Mouse (Mus musculus): ENCODE data around the gene Cacna2d1. TPM values are rescaled to one million over a fixed set of nuclear protein-coding genes. Genes with fewer than 3 reads are reported as not detected.

Cacna2d1 gene
- polyA plus RNA-seq, 1 experiment from 2014 or later = 36.4 TPM

DNA sequence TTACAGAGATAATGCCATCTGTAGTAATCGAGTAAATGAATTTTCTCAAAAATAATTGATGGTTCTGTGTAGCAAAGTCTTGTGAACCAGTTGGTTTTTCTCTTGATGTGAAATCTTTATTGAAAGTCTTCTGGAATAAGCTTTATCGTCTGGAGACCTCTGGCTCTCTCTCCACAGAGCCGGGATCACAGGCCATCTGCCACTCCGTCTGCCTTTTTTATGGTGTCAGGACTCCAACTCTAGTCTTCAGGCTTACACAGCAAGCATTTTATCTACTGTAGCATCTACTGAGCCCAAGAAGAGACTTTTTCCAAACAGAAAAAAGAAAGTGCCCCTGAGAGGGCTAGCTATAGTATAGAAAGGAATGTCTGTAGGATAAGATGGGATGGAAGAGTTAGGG is 160.9 kb downstream of the Cacna2d1 start:
- H3K4me1 ChIP-seq (ENCODE audit: control insufficient read depth, insufficient read depth, low read length) = no peaks in the 10 kb centered on the region
- H3K36me3 ChIP-seq (ENCODE audit: control insufficient read depth, insufficient read depth, low read length) = no peaks in the 10 kb centered on the region
- ATAC-seq = no peak
- no peaks in the 10 kb centered on the region for H3K27me3 ChIP-seq (ENCODE audit: control insufficient read depth, insufficient read depth, low read depth, low read length)
- 49% methylated on average over 4 of the region's 4 CpGs for WGBS
- no peak overlapping the region for H3K27ac ChIP-seq (ENCODE audit: low read length)
- H3K9me3 ChIP-seq (replicated peaks; ENCODE audit: control insufficient read depth, low read length, poor library complexity, severe bottlenecking) = no peaks in the 10 kb centered on the region
- no peak overlapping the region for H3K9ac ChIP-seq (ENCODE audit: low read depth, low read length)
- H3K4me2 ChIP-seq (ENCODE audit: low read length) = no peak overlapping the region
- H3K4me3 ChIP-seq (ENCODE audit: low read depth, low read length) = no peak overlapping the region

DNA sequence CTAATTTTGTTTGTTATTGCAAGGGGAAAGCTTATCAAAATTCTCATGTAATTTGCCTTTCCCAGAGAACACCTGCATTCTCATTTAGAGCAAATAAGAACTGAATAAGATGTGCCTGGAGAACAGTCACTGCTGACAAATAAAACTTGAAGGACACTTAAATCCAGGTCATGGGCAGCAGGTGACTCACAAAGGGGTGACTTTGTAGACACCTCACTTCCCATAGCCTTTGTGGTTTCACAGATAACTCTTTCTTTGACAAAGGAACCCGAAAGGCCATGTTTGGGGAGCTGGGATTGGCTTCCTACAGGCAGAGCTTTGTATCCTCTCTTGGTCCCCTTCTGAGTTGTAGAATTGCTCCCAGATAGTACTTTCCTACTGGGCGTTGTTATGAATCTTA is 164.3 kb downstream of the Cacna2d1 start:
- no peaks in the 10 kb centered on the region for H3K27me3 ChIP-seq (ENCODE audit: control insufficient read depth, insufficient read depth, low read depth, low read length)
- no peak overlapping the region for H3K4me2 ChIP-seq (ENCODE audit: low read length)
- no peak overlapping the region for H3K9ac ChIP-seq (ENCODE audit: low read depth, low read length)
- no peak overlapping the region for H3K27ac ChIP-seq (ENCODE audit: low read length)
- peaks cover 5% of the 10 kb centered on the region; the same call in 1 of the 2 replicates for H3K4me1 ChIP-seq (ENCODE audit: control insufficient read depth, insufficient read depth, low read length)
- 83% methylated on average over 2 of the region's 2 CpGs for WGBS
- no peak overlapping the region for H3K4me3 ChIP-seq (ENCODE audit: low read depth, low read length)
- no peaks in the 10 kb centered on the region for H3K9me3 ChIP-seq (replicated peaks; ENCODE audit: control insufficient read depth, low read length, poor library complexity, severe bottlenecking)
- no peak for ATAC-seq
- H3K36me3 ChIP-seq (ENCODE audit: control insufficient read depth, insufficient read depth, low read length) = no peaks in the 10 kb centered on the region

- Histone ChIP-seq H3K27ac (ENCODE audit: low read length) (no peak overlapping the region), H3K4me2 (ENCODE audit: low read length) (no peak overlapping the region), H3K36me3 (ENCODE audit: control insufficient read depth, insufficient read depth, low read length) (no peaks in the 10 kb centered on the region), H3K27me3 (ENCODE audit: control insufficient read depth, insufficient read depth, low read depth, low read length) (no peaks in the 10 kb centered on the region), H3K4me1 (ENCODE audit: control insufficient read depth, insufficient read depth, low read length) (peaks cover 12% of the 10 kb centered on the region), H3K9me3 (replicated peaks; ENCODE audit: control insufficient read depth, low read length, poor library complexity, severe bottlenecking) (no peaks in the 10 kb centered on the region), H3K9ac (ENCODE audit: low read depth, low read length) (no peak overlapping the region), H3K4me3 (ENCODE audit: low read depth, low read length) (no peak overlapping the region)
- peak; percentile 60; the same call in 1 of the 2 replicates for ATAC-seq
- 72% methylated on average over 1 of the region's 1 CpGs for WGBS
Measured at GRCm38 (mm10) chr5:16101820-16102219, 167.3 kb downstream of the Cacna2d1 start.

GRCm38 (mm10) chr5:16105701-16106100 is 171.2 kb downstream of the Cacna2d1 start:
- no peaks in the 10 kb centered on the region for H3K27me3 ChIP-seq (ENCODE audit: control insufficient read depth, insufficient read depth, low read depth, low read length)
- H3K4me3 ChIP-seq (ENCODE audit: low read depth, low read length) = no peak overlapping the region
- no peaks in the 10 kb centered on the region for H3K9me3 ChIP-seq (replicated peaks; ENCODE audit: control insufficient read depth, low read length, poor library complexity, severe bottlenecking)
- no peak overlapping the region; the same call in 1 of the 2 replicates for H3K27ac ChIP-seq (ENCODE audit: low read length)
- no peak overlapping the region for H3K9ac ChIP-seq (ENCODE audit: low read depth, low read length)
- H3K4me2 ChIP-seq (ENCODE audit: low read length) = no peak overlapping the region
- peaks cover 13% of the 10 kb centered on the region for H3K4me1 ChIP-seq (ENCODE audit: control insufficient read depth, insufficient read depth, low read length)
- WGBS = 43% methylated on average over 2 of the region's 2 CpGs
- no peaks in the 10 kb centered on the region for H3K36me3 ChIP-seq (ENCODE audit: control insufficient read depth, insufficient read depth, low read length)
- no peak for ATAC-seq

GRCm38 (mm10) chr5:16110643-16111042 is 176.2 kb downstream of the Cacna2d1 start:
- no peak for ATAC-seq
- WGBS = 50% methylated on average over 1 of the region's 1 CpGs

DNA sequence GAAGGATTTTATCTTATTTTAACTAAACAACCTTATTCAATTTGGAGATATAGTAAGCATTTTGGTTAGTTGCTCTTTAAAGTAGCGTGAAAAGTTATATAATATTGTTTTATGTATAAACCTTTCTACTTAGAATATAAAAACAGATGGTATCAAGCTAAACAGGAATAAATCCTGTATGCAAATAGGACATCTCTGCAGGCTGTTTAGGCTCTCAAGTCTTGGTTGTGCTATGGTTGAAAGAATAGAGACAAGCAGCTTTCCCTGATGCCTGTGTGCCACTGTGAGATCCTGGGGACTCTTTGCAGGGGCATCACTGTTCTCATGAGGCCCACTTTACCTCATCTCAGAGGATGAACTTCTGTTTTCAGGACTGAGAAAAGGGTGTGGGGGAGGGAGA is 179.4 kb downstream of the Cacna2d1 start:
- WGBS = 84% methylated on average over 1 of the region's 1 CpGs
- H3K4me3 ChIP-seq (ENCODE audit: low read depth, low read length) = no peak overlapping the region
- no peak overlapping the region for H3K9ac ChIP-seq (ENCODE audit: low read depth, low read length)
- no peaks in the 10 kb centered on the region for H3K36me3 ChIP-seq (ENCODE audit: control insufficient read depth, insufficient read depth, low read length)
- no peak overlapping the region for H3K27ac ChIP-seq (ENCODE audit: low read length)
- ATAC-seq = no peak
- H3K4me1 ChIP-seq (ENCODE audit: control insufficient read depth, insufficient read depth, low read length) = 0 out of 2 replicates have a peak, but pooled peaks cover 2% of the 10 kb centered on the region
- no peaks in the 10 kb centered on the region for H3K9me3 ChIP-seq (replicated peaks; ENCODE audit: control insufficient read depth, low read length, poor library complexity, severe bottlenecking)
- H3K27me3 ChIP-seq (ENCODE audit: control insufficient read depth, insufficient read depth, low read depth, low read length) = no peaks in the 10 kb centered on the region
- H3K4me2 ChIP-seq (ENCODE audit: low read length) = no peak overlapping the region

More at GRCm38 (mm10) chr5:16110643-16111042, 176.2 kb downstream of the Cacna2d1 start:
- Histone ChIP-seq H3K9ac (ENCODE audit: low read depth, low read length) (no peak overlapping the region), H3K36me3 (ENCODE audit: control insufficient read depth, insufficient read depth, low read length) (no peaks in the 10 kb centered on the region), H3K27ac (ENCODE audit: low read length) (no peak overlapping the region), H3K4me2 (ENCODE audit: low read length) (no peak overlapping the region), H3K4me3 (ENCODE audit: low read depth, low read length) (no peak overlapping the region), H3K4me1 (ENCODE audit: control insufficient read depth, insufficient read depth, low read length) (peaks cover 8% of the 10 kb centered on the region), H3K27me3 (ENCODE audit: control insufficient read depth, insufficient read depth, low read depth, low read length) (no peaks in the 10 kb centered on the region), H3K9me3 (replicated peaks; ENCODE audit: control insufficient read depth, low read length, poor library complexity, severe bottlenecking) (no peaks in the 10 kb centered on the region)

DNA sequence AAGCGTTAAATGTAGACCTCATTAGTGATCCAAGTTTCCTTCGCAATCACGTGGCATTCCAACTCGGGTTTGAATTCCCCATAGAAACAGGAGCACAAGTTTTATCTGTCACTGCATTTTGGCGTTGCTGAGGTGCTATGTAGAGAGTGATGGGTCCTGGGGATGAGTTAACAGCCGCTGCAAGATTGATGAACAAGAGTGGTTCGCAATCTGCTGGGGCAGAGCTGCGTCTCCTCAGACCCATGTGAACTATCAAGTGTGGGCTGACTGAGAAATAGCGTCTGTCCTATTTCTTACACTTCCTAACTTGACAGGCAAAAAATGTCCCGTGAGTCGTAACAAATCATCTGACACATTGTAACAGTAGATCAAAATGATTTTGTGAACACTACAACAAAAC is 186.8 kb downstream of the Cacna2d1 start:
- Histone ChIP-seq H3K9ac (ENCODE audit: low read depth, low read length) (no peak overlapping the region), H3K4me2 (ENCODE audit: low read length) (no peak overlapping the region), H3K9me3 (replicated peaks; ENCODE audit: control insufficient read depth, low read length, poor library complexity, severe bottlenecking) (no peaks in the 10 kb centered on the region), H3K27ac (ENCODE audit: low read length) (no peak overlapping the region), H3K4me3 (ENCODE audit: low read depth, low read length) (no peak overlapping the region), H3K27me3 (ENCODE audit: control insufficient read depth, insufficient read depth, low read depth, low read length) (no peaks in the 10 kb centered on the region), H3K36me3 (ENCODE audit: control insufficient read depth, insufficient read depth, low read length) (no peaks in the 10 kb centered on the region), H3K4me1 (ENCODE audit: control insufficient read depth, insufficient read depth, low read length) (no peaks in the 10 kb centered on the region)
- 68% methylated on average over 11 of the region's 11 CpGs for WGBS
- no peak for ATAC-seq

GRCm38 (mm10) chr5:16122110-16122509 is 187.6 kb downstream of the Cacna2d1 start:
- ATAC-seq = no peak
- H3K27ac ChIP-seq (ENCODE audit: low read length) = no peak overlapping the region

DNA sequence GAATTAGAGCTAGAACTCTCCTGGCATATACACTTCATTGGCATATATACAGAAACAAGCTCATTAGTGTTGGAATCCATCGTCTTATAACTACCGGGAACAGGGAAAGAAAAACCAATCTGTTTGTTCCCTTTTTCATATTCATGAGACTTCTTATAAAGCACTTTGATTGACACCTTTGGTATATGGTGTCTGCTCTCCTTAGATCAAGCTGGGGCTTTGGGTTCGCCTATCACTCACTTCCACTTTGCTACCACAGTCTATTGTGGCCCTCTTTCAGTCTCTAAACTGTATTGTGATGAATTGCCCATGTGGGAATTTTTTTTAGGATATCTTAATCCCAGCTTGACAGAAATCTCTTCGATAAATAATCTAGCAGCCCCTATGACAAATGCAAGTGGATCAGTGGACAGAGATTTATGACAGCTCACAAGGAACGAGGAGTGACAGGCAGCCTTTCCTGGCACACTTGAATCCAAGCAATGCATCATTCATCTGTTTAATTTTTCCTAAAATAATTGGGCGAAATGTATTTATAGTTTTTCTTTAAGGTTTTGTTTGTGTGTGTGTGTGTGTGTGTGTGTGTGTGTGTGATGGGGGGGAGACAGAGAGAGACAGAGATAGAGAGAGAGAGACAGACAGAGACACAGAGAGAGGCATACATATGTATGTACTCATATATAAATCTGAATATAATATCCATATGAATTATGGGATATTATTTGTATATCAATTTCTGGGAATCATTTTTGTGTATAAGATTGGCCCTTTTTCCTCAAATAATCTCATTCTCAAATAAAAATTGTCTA is 200.0 kb downstream of the Cacna2d1 start:
- Histone ChIP-seq H3K36me3 (ENCODE audit: control insufficient read depth, insufficient read depth, low read length) (no peaks in the 10 kb centered on the region), H3K4me2 (ENCODE audit: low read length) (no peak overlapping the region), H3K9ac (ENCODE audit: low read depth, low read length) (no peak overlapping the region), H3K27ac (ENCODE audit: low read length) (0 out of 2 replicates have a peak overlapping the region, but pooled peaks have one; percentile 7), H3K9me3 (replicated peaks; ENCODE audit: control insufficient read depth, low read length, poor library complexity, severe bottlenecking) (no peaks in the 10 kb centered on the region), H3K4me3 (ENCODE audit: low read depth, low read length) (no peak overlapping the region), H3K27me3 (ENCODE audit: control insufficient read depth, insufficient read depth, low read depth, low read length) (no peaks in the 10 kb centered on the region), H3K4me1 (ENCODE audit: control insufficient read depth, insufficient read depth, low read length) (peaks cover 10% of the 10 kb centered on the region)
- ATAC-seq = peak; percentile 79
- 26% methylated on average over 6 of the region's 6 CpGs for WGBS

More at GRCm38 (mm10) chr5:16122110-16122509, 187.6 kb downstream of the Cacna2d1 start:
- Histone ChIP-seq H3K27me3 (ENCODE audit: control insufficient read depth, insufficient read depth, low read depth, low read length) (no peaks in the 10 kb centered on the region), H3K4me3 (ENCODE audit: low read depth, low read length) (no peak overlapping the region), H3K36me3 (ENCODE audit: control insufficient read depth, insufficient read depth, low read length) (no peaks in the 10 kb centered on the region), H3K9ac (ENCODE audit: low read depth, low read length) (no peak overlapping the region), H3K4me2 (ENCODE audit: low read length) (no peak overlapping the region), H3K4me1 (ENCODE audit: control insufficient read depth, insufficient read depth, low read length) (no peaks in the 10 kb centered on the region), H3K9me3 (replicated peaks; ENCODE audit: control insufficient read depth, low read length, poor library complexity, severe bottlenecking) (no peaks in the 10 kb centered on the region)
- WGBS = 85% methylated on average over 6 of the region's 6 CpGs

Measured in midbrain, embryonic 16.5 days (tissue).